Mouse (Mus musculus): ENCODE data around the gene Rubcn. TPM values are rescaled to one million over a fixed set of nuclear protein-coding genes. Genes with fewer than 3 reads are reported as not detected.

The Rubcn gene
- polyA plus RNA-seq, 1 experiment, result 77.3 TPM

DNA sequence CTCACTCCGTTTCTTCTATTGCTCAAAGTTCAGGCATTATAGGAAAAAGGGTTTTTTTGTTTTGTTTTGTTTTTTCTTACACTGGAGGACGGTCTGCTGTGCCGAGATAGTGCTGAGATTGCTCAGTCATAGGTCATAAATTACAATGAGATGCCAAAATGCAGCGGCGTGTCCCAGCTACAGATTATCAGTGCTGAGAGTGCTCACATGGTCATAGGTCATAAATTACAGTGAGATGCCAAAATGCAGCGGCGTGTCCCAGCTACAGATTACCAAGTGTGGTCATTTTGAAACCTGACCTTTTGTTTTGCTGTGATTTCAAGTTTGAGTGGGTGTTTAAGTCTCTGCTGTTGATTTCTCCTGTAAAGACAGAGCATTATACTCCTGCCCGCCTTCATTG lies 29.2 kb upstream of the Rubcn start:
- Histone ChIP-seq H3K27ac (ENCODE audit: control insufficient read depth, insufficient read depth, low read depth, low read length) (no peak overlapping the region), H3K4me1 (ENCODE audit: control insufficient read depth, insufficient read depth, low read length) (no peaks in the 10 kb centered on the region), H3K4me3 (ENCODE audit: control insufficient read depth, low read depth, low read length) (no peak overlapping the region), H3K36me3 (ENCODE audit: control insufficient read depth, insufficient read depth, low read length) (peaks cover 1% of the 10 kb centered on the region; the same call in 1 of the 2 replicates), H3K27me3 (ENCODE audit: control insufficient read depth, insufficient read depth, low read length) (no peaks in the 10 kb centered on the region)
- TF ChIP-seq POLR2A (IDR thresholded peaks at IDR 0.05; ENCODE audit: control insufficient read depth, low read depth, low read length), result no peak
- TF ChIP-seq CTCF (IDR thresholded peaks at IDR 0.05; ENCODE audit: control insufficient read depth, insufficient read depth, insufficient replicate concordance, low read depth, low read length), result no peak

DNA sequence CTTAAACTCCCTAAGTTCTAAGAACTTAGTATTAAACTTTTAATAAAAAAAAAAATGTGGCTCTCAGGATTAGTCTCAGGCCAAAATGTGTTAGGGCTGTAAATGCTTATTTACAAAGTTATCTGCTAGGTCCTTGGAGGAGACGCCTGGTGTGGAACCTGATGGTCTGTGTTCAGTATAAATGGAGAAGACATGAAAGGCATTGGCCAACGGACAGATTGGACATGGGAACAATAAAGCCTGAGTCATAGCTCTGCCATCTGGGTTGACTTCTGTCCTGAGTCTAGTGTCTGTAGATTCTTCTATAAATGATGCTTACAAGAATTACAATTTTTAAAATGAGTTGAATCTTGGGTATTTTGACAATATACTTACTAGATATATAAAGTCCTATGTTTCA lies 28.6 kb upstream of the Rubcn start:
- TF ChIP-seq CTCF (IDR thresholded peaks at IDR 0.05; ENCODE audit: control insufficient read depth, insufficient read depth, insufficient replicate concordance, low read depth, low read length) (no peak), POLR2A (IDR thresholded peaks at IDR 0.05; ENCODE audit: control insufficient read depth, low read depth, low read length) (no peak)
- Histone ChIP-seq H3K36me3 (ENCODE audit: control insufficient read depth, insufficient read depth, low read length) (peaks cover 1% of the 10 kb centered on the region; the same call in 1 of the 2 replicates), H3K4me1 (ENCODE audit: control insufficient read depth, insufficient read depth, low read length) (no peaks in the 10 kb centered on the region), H3K4me3 (ENCODE audit: control insufficient read depth, low read depth, low read length) (no peak overlapping the region), H3K27ac (ENCODE audit: control insufficient read depth, insufficient read depth, low read depth, low read length) (no peak overlapping the region), H3K27me3 (ENCODE audit: control insufficient read depth, insufficient read depth, low read length) (no peaks in the 10 kb centered on the region)

DNA sequence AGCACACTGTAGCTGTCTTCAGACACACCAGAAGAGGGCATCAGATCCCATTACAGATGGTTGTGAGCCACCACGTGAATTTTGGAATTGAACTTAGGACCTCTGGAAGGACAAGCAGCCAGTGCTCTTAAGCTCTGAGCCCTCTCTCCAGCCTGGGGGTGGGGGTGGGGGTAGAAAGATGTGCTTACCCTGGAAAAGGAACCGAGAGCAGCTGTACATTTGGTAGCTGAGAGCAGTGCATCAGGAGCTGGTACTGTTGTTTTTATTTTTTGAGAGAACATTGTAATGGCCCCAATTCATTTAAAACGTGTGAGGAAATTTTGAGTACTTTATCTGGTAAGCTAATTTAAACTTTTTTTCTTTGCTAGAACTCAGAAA lies 24.5 kb upstream of the Rubcn start:
- no peaks in the 10 kb centered on the region for H3K27me3 ChIP-seq (ENCODE audit: control insufficient read depth, insufficient read depth, low read length)
- H3K27ac ChIP-seq (ENCODE audit: control insufficient read depth, insufficient read depth, low read depth, low read length), result no peak overlapping the region
- TF ChIP-seq POLR2A (IDR thresholded peaks at IDR 0.05; ENCODE audit: control insufficient read depth, low read depth, low read length) (no peak), CTCF (IDR thresholded peaks at IDR 0.05; ENCODE audit: control insufficient read depth, insufficient read depth, insufficient replicate concordance, low read depth, low read length) (no peak)
- no peak overlapping the region for H3K4me3 ChIP-seq (ENCODE audit: control insufficient read depth, low read depth, low read length)
- no peaks in the 10 kb centered on the region for H3K4me1 ChIP-seq (ENCODE audit: control insufficient read depth, insufficient read depth, low read length)
- peaks cover 1% of the 10 kb centered on the region for H3K36me3 ChIP-seq (ENCODE audit: control insufficient read depth, insufficient read depth, low read length)

DNA sequence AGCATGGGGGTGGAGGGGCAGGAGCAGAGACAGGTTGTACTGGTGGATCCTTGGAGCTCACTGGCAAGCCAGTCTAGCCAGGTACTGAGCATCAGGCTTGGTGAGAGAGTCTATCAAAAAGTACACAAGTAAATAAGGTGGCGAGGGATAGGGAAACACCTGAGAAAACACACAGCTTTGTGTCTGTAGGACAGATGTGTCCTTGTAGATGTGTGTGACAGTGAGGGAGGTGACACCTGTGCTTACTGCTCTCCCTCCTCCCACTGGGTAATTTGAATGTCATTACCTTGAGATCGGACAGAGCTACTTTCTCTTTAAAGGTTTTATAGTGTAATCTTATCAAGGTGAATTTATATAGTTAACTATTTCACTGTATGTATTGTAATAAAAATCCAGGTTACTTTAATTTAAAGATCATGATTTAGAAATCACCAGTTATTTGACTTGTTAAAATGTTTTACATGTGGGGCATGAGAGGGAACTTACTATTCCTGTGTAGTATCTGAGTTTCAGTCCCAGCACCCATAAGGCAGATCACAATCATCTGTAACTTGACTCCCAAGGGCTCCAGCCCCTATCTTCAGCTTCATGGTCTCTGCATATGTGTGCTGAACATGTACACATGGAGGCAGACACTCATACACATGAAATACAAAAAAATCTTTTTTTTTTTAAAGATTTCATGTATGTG lies 23.9 kb upstream of the Rubcn start:
- H3K4me3 ChIP-seq (ENCODE audit: control insufficient read depth, low read depth, low read length), result no peak overlapping the region
- H3K27me3 ChIP-seq (ENCODE audit: control insufficient read depth, insufficient read depth, low read length), result no peaks in the 10 kb centered on the region
- no peak overlapping the region for H3K27ac ChIP-seq (ENCODE audit: control insufficient read depth, insufficient read depth, low read depth, low read length)
- H3K36me3 ChIP-seq (ENCODE audit: control insufficient read depth, insufficient read depth, low read length), result peaks cover 1% of the 10 kb centered on the region
- H3K4me1 ChIP-seq (ENCODE audit: control insufficient read depth, insufficient read depth, low read length), result no peaks in the 10 kb centered on the region
- TF ChIP-seq POLR2A (IDR thresholded peaks at IDR 0.05; ENCODE audit: control insufficient read depth, low read depth, low read length) (no peak), CTCF (IDR thresholded peaks at IDR 0.05; ENCODE audit: control insufficient read depth, insufficient read depth, insufficient replicate concordance, low read depth, low read length) (no peak)

DNA sequence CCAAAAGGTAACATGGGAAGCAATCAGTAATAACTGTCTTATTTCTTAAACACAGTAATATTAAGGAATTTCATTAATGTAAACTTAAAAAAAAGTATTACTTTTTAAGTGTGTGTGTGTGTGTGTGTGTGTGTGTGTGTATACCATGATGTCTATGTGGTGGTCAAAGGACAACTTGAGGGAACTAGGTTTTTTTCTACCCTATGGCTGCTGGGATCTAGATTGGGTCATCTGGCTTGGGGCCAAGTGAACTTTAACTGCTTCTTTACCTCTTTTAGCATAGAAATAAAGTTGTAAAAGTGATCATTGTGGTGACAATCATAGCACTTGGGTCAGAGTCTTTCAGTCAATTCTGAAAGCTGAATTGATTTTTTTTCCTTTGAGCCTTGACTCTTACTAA lies 18.6 kb upstream of the Rubcn start:
- H3K36me3 ChIP-seq (ENCODE audit: control insufficient read depth, insufficient read depth, low read length), result no peaks in the 10 kb centered on the region; the same call in none of the 2 replicates
- H3K4me1 ChIP-seq (ENCODE audit: control insufficient read depth, insufficient read depth, low read length), result no peaks in the 10 kb centered on the region
- H3K27me3 ChIP-seq (ENCODE audit: control insufficient read depth, insufficient read depth, low read length), result no peaks in the 10 kb centered on the region
- TF ChIP-seq CTCF (IDR thresholded peaks at IDR 0.05; ENCODE audit: control insufficient read depth, insufficient read depth, insufficient replicate concordance, low read depth, low read length), result no peak
- no peak for TF ChIP-seq POLR2A (IDR thresholded peaks at IDR 0.05; ENCODE audit: control insufficient read depth, low read depth, low read length)
- H3K27ac ChIP-seq (ENCODE audit: control insufficient read depth, insufficient read depth, low read depth, low read length), result no peak overlapping the region
- no peak overlapping the region for H3K4me3 ChIP-seq (ENCODE audit: control insufficient read depth, low read depth, low read length)

DNA sequence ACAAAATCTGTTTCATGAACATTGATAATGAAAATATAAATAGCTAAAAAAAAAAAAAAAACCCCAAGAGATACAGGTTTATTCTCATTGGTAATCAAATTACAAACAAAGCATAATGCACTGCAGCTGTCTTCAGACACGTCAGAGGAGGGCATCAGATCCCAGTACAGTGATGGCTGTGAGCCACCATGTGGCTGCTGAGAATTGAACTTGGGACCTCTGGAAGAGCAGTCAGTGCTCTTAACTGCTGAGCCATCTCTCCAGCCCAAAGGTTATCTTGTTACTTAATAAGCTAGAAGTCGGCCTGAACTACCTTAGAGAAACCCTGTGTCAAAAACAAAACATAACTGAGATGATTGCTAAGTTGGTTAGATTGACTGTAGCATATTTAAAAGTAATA lies 12.3 kb upstream of the Rubcn start:
- H3K4me1 ChIP-seq (ENCODE audit: control insufficient read depth, insufficient read depth, low read length), result no peaks in the 10 kb centered on the region
- no peaks in the 10 kb centered on the region for H3K27me3 ChIP-seq (ENCODE audit: control insufficient read depth, insufficient read depth, low read length)
- H3K27ac ChIP-seq (ENCODE audit: control insufficient read depth, insufficient read depth, low read depth, low read length), result no peak overlapping the region
- TF ChIP-seq POLR2A (IDR thresholded peaks at IDR 0.05; ENCODE audit: control insufficient read depth, low read depth, low read length) (no peak), CTCF (IDR thresholded peaks at IDR 0.05; ENCODE audit: control insufficient read depth, insufficient read depth, insufficient replicate concordance, low read depth, low read length) (no peak)
- no peaks in the 10 kb centered on the region; the same call in 1 of the 2 replicates for H3K36me3 ChIP-seq (ENCODE audit: control insufficient read depth, insufficient read depth, low read length)
- no peak overlapping the region for H3K4me3 ChIP-seq (ENCODE audit: control insufficient read depth, low read depth, low read length)

DNA sequence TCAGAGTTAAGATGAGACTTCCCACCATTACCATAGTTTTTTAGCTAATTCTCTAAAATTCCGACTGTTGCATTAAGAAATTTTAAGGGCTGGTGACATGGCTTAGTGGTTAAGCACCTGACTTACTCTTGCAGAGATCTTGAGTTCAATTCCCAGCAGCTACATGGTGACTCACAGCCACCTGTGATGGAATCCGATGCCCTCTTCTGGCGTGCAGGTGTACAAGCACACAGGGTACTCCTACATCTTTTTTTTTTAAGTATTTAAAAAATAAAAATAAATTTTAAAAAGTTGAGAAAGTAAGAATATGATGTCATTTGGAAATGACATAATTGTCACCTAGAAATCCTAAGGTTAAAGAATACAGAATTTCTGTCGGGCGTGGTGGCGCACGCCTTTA lies 10.4 kb upstream of the Rubcn start:
- TF ChIP-seq CTCF (IDR thresholded peaks at IDR 0.05; ENCODE audit: control insufficient read depth, insufficient read depth, insufficient replicate concordance, low read depth, low read length) (no peak), POLR2A (IDR thresholded peaks at IDR 0.05; ENCODE audit: control insufficient read depth, low read depth, low read length) (no peak)
- no peak overlapping the region for H3K27ac ChIP-seq (ENCODE audit: control insufficient read depth, insufficient read depth, low read depth, low read length)
- no peaks in the 10 kb centered on the region for H3K27me3 ChIP-seq (ENCODE audit: control insufficient read depth, insufficient read depth, low read length)
- no peaks in the 10 kb centered on the region for H3K4me1 ChIP-seq (ENCODE audit: control insufficient read depth, insufficient read depth, low read length)
- no peaks in the 10 kb centered on the region; the same call in 1 of the 2 replicates for H3K36me3 ChIP-seq (ENCODE audit: control insufficient read depth, insufficient read depth, low read length)
- no peak overlapping the region for H3K4me3 ChIP-seq (ENCODE audit: control insufficient read depth, low read depth, low read length)

Measured in testis, adult 2 months (tissue).